Mouse (Mus musculus): ENCODE data around the gene Atrn. TPM values are rescaled to one million over a fixed set of nuclear protein-coding genes. Genes with fewer than 3 reads are reported as not detected.

The Atrn gene
- polyA plus RNA-seq, 1 experiment from 2014 or later, result 15.6 TPM

DNA sequence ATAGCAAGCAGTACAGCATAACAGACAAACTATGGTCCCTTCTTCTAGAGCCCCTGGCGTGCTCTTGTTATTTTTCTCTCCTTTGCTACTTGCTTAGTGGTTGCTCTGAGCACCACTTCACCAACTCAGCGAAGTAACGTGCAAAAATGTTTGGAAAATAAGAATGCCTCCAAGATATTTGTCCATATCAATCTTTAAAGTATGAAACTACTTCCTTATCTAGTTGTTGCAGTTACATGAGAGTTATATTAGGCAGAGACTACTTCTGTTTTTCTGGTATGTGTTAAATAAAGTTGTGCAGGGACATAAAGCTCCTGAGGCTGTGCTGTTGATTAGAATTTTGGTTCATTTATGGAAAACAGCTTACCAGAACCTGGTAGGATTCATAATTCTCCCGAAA, 64.7 kb downstream of the Atrn start:
- no peaks in the 10 kb centered on the region for H3K27me3 ChIP-seq (replicated peaks)
- no peak overlapping the region for H3K9ac ChIP-seq
- WGBS, result 94% methylated on average over 4 of the region's 4 CpGs
- ATAC-seq (replicated peaks), result no peak
- H3K36me3 ChIP-seq (replicated peaks), result peaks cover 16% of the 10 kb centered on the region; the same call in 1 of the 2 replicates
- H3K4me2 ChIP-seq, result no peak overlapping the region
- no peaks in the 10 kb centered on the region for H3K9me3 ChIP-seq
- no peak overlapping the region for H3K4me3 ChIP-seq
- H3K27ac ChIP-seq, result no peak overlapping the region
- no peaks in the 10 kb centered on the region for H3K4me1 ChIP-seq

DNA sequence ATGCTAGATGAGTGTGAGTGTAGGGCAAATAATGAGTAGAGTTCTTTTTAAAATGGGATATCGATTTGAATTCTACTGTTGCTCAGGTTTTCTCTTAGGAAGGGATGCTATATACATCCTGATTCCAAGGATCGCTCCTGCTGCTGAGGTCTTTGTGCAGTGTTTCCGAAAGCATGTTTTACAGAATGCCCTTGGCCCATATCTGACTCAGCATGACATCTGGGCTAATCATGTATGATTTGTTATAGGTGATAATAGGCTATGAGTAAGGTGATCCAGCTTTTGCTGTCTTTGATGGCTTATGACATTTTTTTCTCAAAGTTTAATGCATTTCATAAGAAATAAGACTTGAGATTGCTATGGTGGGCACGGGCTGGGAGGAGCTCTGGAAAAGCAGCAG, 66.1 kb downstream of the Atrn start:
- peaks cover 16% of the 10 kb centered on the region; the same call in 1 of the 2 replicates for H3K36me3 ChIP-seq (replicated peaks)
- H3K9me3 ChIP-seq, result no peaks in the 10 kb centered on the region
- no peak overlapping the region for H3K27ac ChIP-seq
- no peak overlapping the region for H3K4me3 ChIP-seq
- no peaks in the 10 kb centered on the region for H3K4me1 ChIP-seq
- ATAC-seq (replicated peaks), result no peak
- no peak overlapping the region for H3K4me2 ChIP-seq
- no peaks in the 10 kb centered on the region for H3K27me3 ChIP-seq (replicated peaks)
- H3K9ac ChIP-seq, result no peak overlapping the region
- 96% methylated on average over 4 of the region's 4 CpGs for WGBS

DNA sequence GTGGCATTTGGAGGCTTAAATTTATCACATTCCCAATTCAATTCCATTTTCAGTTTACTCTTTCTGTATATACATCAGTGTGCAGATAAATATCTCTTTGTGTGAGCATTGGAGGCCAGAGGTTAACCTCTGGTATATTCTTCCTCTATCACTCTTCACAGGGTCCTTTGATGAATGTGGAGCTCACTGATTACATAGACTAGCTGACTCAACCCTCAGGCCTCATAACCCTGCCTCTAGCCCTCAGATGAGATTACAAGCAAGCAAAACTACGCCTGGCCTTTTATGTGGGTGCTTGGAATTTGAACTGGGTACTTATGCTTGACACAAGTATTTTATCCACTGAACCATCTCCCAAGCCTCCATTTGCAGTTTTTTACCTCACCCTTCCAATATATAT, 68.6 kb downstream of the Atrn start:
- Histone ChIP-seq H3K4me2 (no peak overlapping the region), H3K9ac (no peak overlapping the region), H3K36me3 (replicated peaks) (peaks cover 18% of the 10 kb centered on the region; the same call in 1 of the 2 replicates), H3K27me3 (replicated peaks) (no peaks in the 10 kb centered on the region), H3K4me1 (no peaks in the 10 kb centered on the region), H3K27ac (no peak overlapping the region), H3K9me3 (no peaks in the 10 kb centered on the region), H3K4me3 (no peak overlapping the region)
- no peak for ATAC-seq (replicated peaks)
- WGBS, result 87% methylated on average over 1 of the region's 1 CpGs

DNA sequence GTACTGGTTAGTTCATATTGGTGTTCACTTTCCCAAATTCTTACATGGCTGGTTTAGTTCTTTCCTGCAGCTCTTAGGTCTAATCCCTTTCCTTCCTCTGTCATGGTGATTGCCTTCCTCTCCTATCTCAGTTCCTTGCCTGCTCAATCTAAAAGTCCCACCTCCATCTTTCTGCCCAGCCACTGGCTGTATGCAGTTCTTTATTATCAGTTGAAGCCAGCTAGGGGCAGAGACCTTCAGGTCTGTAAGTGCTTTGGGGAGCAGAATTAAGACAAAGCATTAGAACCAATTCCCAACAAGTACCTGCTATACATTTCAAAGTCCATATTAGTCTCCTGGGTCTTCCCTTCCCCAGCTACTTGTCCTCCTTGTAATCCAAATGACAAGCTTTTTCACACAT, 71.3 kb downstream of the Atrn start:
- Histone ChIP-seq H3K27ac (no peak overlapping the region), H3K4me1 (no peaks in the 10 kb centered on the region), H3K9ac (no peak overlapping the region), H3K9me3 (no peaks in the 10 kb centered on the region), H3K36me3 (replicated peaks) (peaks cover 24% of the 10 kb centered on the region), H3K4me3 (no peak overlapping the region), H3K27me3 (replicated peaks) (no peaks in the 10 kb centered on the region), H3K4me2 (no peak overlapping the region)
- ATAC-seq (replicated peaks), result no peak

DNA sequence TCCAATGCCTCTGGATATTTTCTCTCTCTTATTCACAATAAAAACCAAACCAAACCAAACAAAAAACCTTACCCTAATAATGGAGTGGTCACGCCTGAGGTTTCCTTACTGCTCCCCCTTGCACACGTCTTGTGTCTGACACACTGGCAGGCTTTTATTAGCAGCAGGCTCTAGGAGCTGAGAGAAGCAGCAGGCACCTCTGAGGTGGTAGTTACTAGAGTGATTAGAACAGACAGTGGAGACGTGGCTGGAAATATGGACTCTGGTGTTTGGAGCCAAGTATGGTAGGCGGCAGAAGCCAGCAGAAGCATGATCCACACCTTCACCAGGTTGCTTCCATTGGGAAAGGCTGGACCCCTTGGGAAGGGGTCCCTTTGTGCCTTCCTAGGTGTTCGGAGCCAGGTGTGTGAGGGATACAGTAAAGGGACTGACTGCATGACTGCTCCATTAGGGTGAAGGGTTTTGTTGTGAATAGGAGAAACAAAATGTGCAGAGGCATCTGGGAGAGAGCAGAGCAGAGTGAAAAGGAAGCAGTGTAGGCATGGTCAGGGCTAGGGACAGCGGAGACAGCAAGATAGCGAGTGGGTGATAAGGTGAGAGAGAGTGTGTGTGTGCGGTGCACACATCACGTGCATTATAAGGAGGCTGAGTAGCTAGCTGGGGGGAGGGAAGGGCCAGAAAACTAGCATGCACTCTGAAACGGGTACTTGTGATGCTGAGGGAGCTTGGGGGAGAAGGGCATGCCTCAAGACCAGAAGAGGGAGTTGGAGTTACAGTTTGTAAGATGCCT, 72.0 kb downstream of the Atrn start:
- no peak overlapping the region for H3K9ac ChIP-seq
- no peak for ATAC-seq (replicated peaks)
- no peak overlapping the region for H3K4me2 ChIP-seq
- H3K4me1 ChIP-seq, result no peaks in the 10 kb centered on the region
- WGBS, result 83% methylated on average over 10 of the region's 10 CpGs
- no peak overlapping the region for H3K4me3 ChIP-seq
- no peak overlapping the region for H3K27ac ChIP-seq
- peaks cover 28% of the 10 kb centered on the region for H3K36me3 ChIP-seq (replicated peaks)
- no peaks in the 10 kb centered on the region for H3K9me3 ChIP-seq
- H3K27me3 ChIP-seq (replicated peaks), result no peaks in the 10 kb centered on the region

DNA sequence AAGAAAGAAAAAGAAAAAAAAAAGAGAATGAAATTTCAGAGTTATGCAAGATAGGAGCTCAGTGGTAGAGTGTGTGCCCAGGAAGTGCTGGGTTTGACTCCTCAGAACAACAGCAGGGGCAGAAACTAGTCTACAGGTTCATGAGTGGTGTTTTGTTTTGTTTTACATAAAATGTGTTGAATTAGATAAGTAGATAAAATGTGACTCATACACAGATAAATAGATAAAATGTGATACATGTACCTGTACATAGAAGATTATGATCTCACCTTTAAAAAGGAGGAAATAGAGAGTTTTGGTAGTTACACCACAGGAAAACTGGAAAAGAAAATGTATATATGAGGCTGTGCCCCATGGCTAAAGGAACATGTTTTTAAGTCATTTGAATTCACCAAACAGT, 72.8 kb downstream of the Atrn start:
- no peak overlapping the region for H3K27ac ChIP-seq
- H3K27me3 ChIP-seq (replicated peaks), result no peaks in the 10 kb centered on the region
- H3K9me3 ChIP-seq, result no peaks in the 10 kb centered on the region
- H3K4me2 ChIP-seq, result no peak overlapping the region
- H3K4me3 ChIP-seq, result no peak overlapping the region
- H3K4me1 ChIP-seq, result no peaks in the 10 kb centered on the region
- no peak overlapping the region for H3K9ac ChIP-seq
- ATAC-seq (replicated peaks), result no peak
- H3K36me3 ChIP-seq (replicated peaks), result peaks cover 23% of the 10 kb centered on the region; the same call in 1 of the 2 replicates

DNA sequence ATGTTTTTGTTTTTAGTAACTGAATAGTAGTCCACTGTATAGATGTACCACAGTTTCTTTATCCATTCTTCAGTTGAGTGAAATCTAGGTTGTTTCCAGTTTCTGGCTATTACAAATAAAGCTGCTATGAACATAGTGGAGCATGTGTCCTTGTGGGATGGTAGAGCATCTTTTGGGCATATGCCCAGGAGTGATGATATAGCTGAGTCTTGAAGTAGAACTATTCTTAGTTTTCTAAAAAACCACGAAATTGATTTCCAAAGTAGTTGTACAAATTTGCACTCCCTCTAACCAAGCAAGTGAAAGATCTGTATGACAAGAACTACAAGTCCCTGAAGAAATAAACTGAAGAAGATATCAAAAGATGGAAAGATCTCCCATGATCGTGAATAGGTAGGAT, 86.5 kb downstream of the Atrn start:
- Histone ChIP-seq H3K4me2 (no peak overlapping the region), H3K4me1 (no peaks in the 10 kb centered on the region), H3K36me3 (replicated peaks) (peaks cover 9% of the 10 kb centered on the region), H3K9ac (no peak overlapping the region), H3K9me3 (no peaks in the 10 kb centered on the region), H3K27ac (no peak overlapping the region), H3K27me3 (replicated peaks) (no peaks in the 10 kb centered on the region), H3K4me3 (no peak overlapping the region)
- 95% methylated on average over 2 of the region's 2 CpGs for WGBS
- no peak for ATAC-seq (replicated peaks)

DNA sequence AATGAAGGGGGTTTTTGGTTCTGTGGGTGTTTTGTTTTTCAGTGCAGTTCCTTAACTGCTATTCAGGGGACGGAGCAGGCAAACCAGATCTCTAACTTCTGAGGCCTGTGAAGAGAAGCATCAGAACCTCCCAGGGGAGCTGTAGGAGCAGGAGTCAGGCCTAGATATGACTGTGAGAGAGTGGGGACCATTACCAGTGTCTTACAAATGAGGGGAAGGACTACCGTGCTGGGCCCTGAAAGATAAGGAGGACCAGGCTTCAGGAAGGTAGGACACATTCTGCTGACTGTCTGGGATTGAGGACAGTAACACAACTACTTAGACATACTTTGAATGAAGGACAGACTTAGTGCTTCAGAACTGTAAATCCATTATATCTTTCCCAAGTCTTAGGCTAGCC, 102.8 kb downstream of the Atrn start:
- H3K4me1 ChIP-seq, result no peaks in the 10 kb centered on the region
- no peak overlapping the region for H3K9ac ChIP-seq
- no peak overlapping the region for H3K4me3 ChIP-seq
- ATAC-seq (replicated peaks), result no peak
- H3K4me2 ChIP-seq, result no peak overlapping the region
- peaks cover 15% of the 10 kb centered on the region for H3K36me3 ChIP-seq (replicated peaks)
- WGBS, result 95% methylated on average over 2 of the region's 2 CpGs
- no peak overlapping the region for H3K27ac ChIP-seq
- no peaks in the 10 kb centered on the region for H3K9me3 ChIP-seq
- no peaks in the 10 kb centered on the region for H3K27me3 ChIP-seq (replicated peaks)

DNA sequence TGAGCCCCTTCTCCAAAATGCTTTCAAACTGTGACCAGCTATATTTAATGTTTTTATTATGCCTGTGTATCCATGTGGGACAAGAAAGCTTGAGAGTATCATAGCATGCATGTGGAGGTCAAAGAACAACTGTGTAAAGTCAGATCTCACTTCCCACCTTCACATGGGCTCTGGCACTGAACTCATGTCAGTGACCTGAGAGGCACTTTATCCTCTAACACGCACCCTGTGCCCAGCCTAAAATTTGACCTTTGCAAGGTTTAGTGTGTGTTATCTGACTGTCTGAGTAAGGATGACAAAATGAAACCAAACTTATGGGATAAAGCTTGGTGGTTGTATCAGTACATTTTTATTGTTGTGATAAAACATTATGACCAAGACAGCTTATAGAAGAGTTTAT, 104.3 kb downstream of the Atrn start:
- Histone ChIP-seq H3K9me3 (no peaks in the 10 kb centered on the region), H3K9ac (no peak overlapping the region), H3K4me1 (no peaks in the 10 kb centered on the region), H3K27ac (no peak overlapping the region), H3K4me2 (no peak overlapping the region), H3K4me3 (no peak overlapping the region), H3K27me3 (replicated peaks) (no peaks in the 10 kb centered on the region), H3K36me3 (replicated peaks) (peaks cover 21% of the 10 kb centered on the region)
- no peak for ATAC-seq (replicated peaks)
- WGBS, result 88% methylated on average over 1 of the region's 1 CpGs

DNA sequence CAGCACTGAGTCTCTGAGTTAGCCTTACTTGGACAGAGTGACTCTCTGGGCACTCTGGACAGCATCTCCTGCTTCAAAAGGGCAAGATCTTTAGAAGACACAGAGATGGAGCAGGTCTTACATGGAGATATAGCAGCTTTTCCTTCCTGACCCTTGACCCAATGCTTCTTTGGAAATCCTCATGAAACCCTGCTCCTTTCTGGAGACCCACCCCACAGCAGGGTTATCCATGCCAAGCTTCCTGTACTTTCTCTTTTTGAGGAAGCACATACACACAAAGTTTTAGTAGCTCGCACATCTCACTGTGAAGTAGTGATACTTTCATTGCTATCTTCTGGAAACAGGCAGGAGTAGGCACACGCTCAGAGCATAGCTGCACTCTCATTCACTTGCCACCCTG, 118.9 kb downstream of the Atrn start:
- no peak overlapping the region for H3K4me3 ChIP-seq
- H3K27ac ChIP-seq, result no peak overlapping the region
- H3K9ac ChIP-seq, result no peak overlapping the region
- H3K27me3 ChIP-seq (replicated peaks), result no peaks in the 10 kb centered on the region
- 100% methylated on average over 2 of the region's 2 CpGs for WGBS
- no peaks in the 10 kb centered on the region for H3K4me1 ChIP-seq
- peaks cover 43% of the 10 kb centered on the region for H3K36me3 ChIP-seq (replicated peaks)
- no peak for ATAC-seq (replicated peaks)
- H3K4me2 ChIP-seq, result no peak overlapping the region
- no peaks in the 10 kb centered on the region for H3K9me3 ChIP-seq

DNA sequence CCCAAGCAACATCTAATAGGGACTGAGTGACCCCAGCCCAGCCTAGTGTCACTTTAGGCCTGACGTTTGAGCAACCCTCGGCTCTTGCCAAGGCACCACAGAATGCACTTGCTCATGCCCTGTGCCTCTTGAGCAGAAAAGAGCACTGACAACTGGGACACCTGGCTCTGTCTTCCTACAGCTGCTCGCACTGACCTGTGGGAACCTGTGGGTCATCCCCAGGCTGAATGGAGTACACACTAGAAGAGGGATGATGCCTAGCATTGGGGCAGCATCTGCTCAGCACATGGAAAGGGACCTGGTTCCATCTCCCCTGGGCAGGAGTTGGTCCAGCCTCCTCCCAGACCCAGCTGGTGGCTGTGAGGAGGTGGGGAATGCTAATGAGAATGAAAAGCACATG, 120.6 kb downstream of the Atrn start:
- Histone ChIP-seq H3K4me3 (no peak overlapping the region), H3K27ac (no peak overlapping the region), H3K36me3 (replicated peaks) (peaks cover 39% of the 10 kb centered on the region)

DNA sequence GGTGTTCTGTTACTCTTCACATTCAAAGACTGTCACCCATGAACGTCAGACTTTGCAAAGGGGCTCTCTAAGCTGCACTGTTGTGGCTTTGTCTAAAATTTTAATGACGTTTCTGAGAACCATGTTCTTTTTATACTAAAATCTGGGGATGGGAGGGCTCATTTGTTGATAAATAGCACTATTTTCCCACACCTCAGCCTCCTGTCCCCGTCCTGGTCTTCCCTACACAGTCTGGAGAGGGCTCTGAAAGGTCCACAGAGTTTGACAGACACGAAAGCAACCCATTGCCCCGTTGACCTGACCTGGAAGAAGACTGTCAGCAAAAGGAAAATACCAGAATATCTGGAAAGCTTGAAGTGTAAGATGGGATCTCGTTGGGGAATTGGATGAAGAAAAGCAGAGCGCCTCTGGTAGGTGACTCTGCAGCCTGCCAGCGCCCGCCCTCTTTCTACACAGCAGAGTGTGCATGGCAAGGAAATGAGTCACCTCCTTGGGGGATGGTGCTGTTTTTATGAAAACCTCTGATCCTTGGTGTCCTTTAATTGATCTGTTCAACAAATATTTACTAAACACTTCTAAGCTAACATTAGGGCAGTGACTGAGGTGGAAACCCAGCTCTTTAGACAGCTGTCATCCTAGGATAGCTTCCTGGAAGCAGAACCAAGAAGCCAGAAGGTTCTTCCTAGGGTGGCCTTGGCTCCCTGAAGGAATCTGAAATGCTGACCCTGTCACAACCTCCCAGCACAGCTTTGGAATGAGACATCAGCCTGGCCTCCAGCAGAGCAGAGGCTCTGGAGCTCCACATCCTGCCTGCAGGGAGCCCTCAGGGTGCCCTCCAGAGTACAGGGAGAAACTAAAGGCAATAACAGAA, 123.0 kb downstream of the Atrn start:
- H3K4me3 ChIP-seq, result no peak overlapping the region
- peaks cover 24% of the 10 kb centered on the region; the same call in 1 of the 2 replicates for H3K36me3 ChIP-seq (replicated peaks)
- no peak overlapping the region for H3K4me2 ChIP-seq
- H3K9me3 ChIP-seq, result no peaks in the 10 kb centered on the region
- H3K9ac ChIP-seq, result no peak overlapping the region
- 81% methylated on average over 9 of the region's 9 CpGs for WGBS
- no peak for ATAC-seq (replicated peaks)
- no peaks in the 10 kb centered on the region for H3K27me3 ChIP-seq (replicated peaks)
- no peak overlapping the region for H3K27ac ChIP-seq
- H3K4me1 ChIP-seq, result no peaks in the 10 kb centered on the region

More for the DNA sequence above, 120.6 kb downstream of the Atrn start:
- H3K4me1 ChIP-seq, result no peaks in the 10 kb centered on the region
- 87% methylated on average over 3 of the region's 3 CpGs for WGBS
- no peak for ATAC-seq (replicated peaks)
- H3K9ac ChIP-seq, result no peak overlapping the region
- no peaks in the 10 kb centered on the region for H3K9me3 ChIP-seq
- H3K4me2 ChIP-seq, result no peak overlapping the region
- no peaks in the 10 kb centered on the region for H3K27me3 ChIP-seq (replicated peaks)
